Mouse (Mus musculus) embryonic facial prominence, embryonic 14.5 days (tissue): ENCODE data around the gene Per2. TPM values are rescaled to one million over a fixed set of nuclear protein-coding genes. Genes with fewer than 3 reads are reported as not detected.

Experiments used
- ATAC-seq: fragments of 200-750 bp; cut with Nextera tagmentation; 2 replicates; pipeline ENCODE4 v1.8.0; 2017; ENCODE audit warnings: low read depth, moderate number of reproducible peaks, moderate TSS enrichment
- DNase-seq: peaks from one replicate; pipeline ENCODE4 v3.0.0-alpha.2; 2015; ENCODE audit warnings: low spot score
- H3K27ac ChIP-seq: fragments of 300-500 bp; sonication (generic); replicated peaks from 2 replicates; pipeline ENCODE4 v1.5.1; 2014; ENCODE audit warnings: low read depth, mild to moderate bottlenecking, low read length, moderate library complexity
- H3K27me3 ChIP-seq: fragments of 300-500 bp; sonication (generic); replicated peaks from 2 replicates; pipeline ENCODE4 v1.6.1; 2014; ENCODE audit warnings: low read length; ENCODE audit not compliant: control insufficient read depth, insufficient read depth
- H3K36me3 ChIP-seq: fragments of 300-500 bp; sonication (generic); 2 replicates; pipeline ENCODE4 v1.6.1; 2014; ENCODE audit warnings: low read length, mixed read lengths; ENCODE audit not compliant: control insufficient read depth, insufficient read depth
- H3K4me1 ChIP-seq: fragments of 300-500 bp; sonication (generic); 2 replicates; pipeline ENCODE4 v1.6.1; 2014; ENCODE audit warnings: antibody characterized with exemption, low read length; ENCODE audit not compliant: control insufficient read depth, insufficient read depth
- H3K4me2 ChIP-seq: fragments of 300-500 bp; sonication (generic); 2 replicates; pipeline ENCODE4 v1.6.1; 2014; ENCODE audit warnings: low read depth, mild to moderate bottlenecking, low read length, moderate library complexity, mixed read lengths
- H3K4me3 ChIP-seq: fragments of 300-500 bp; sonication (generic); 2 replicates; pipeline ENCODE4 v1.5.1; 2014; ENCODE audit warnings: low read depth, mild to moderate bottlenecking, low read length
- H3K9ac ChIP-seq: fragments of 300-500 bp; sonication (generic); 2 replicates; pipeline ENCODE4 v1.6.1; 2014; ENCODE audit warnings: low read depth, mild to moderate bottlenecking, low read length, moderate library complexity, mixed read lengths
- H3K9me3 ChIP-seq: fragments of 300-500 bp; sonication (generic); 2 replicates; pipeline ENCODE4 v1.6.1; 2016; ENCODE audit warnings: low read length; ENCODE audit not compliant: control insufficient read depth
- WGBS: fragments of 180-500 bp; shearing (Covaris S2); extraction: QIAGEN DNeasy Blood & Tissue Kit; methylation state at CpG from one replicate; pipeline ENCODE4 v1.1.7; 2014; 5-methylcytosine and 5-hydroxymethylcytosine counted together
- polyA plus RNA-seq: library from polyadenylated mRNA; unstranded; fragments of >200 nt; fragmentation: Nextera tagmentation; extraction: Ambion mirVana; gene quantifications from 2 replicates; pipeline ENCODE4 v1.2.1, GENCODE M21; 2014

Per2 gene
- polyA plus RNA-seq, 1 experiment from 2014 or later, result 4.7 TPM

DNA sequence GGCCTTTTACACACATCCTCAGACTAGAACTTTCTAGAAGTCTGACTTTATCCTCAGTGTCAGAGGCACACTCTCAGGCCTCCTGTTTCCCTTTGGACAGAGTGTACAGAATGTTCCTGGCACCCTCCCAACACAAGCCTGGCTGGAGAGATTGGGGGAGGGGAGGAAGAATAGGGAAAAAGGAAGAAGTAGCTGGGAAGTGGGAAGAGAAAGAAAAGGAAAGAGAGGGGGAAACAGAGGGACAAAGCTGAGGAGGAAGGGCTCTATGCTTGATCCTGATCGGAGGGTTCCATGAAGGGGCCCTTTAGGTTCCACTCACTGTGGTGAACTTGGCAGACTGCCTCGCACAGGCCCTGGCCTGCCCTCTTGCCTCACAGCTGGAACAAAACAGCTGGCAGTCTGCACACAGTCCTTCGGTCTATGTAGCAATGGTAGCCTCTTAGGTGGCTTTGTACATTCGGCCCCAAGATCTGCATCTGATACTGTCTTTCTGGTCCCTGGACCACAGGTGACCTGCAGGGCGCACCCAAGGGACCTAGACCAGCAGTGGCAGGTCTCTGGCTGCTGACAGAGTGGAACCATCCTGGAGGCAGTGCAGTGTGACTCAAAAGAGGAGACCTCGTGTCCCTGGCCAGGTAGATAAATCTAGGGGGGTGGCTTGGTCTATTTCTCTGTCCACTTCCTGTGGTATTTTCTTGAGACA lies 22.6 kb downstream of the Per2 start:
- WGBS, result 60% methylated on average over 6 of the region's 6 CpGs
- ATAC-seq (peak; percentile 86), DNase-seq (peak; percentile 84)
- Histone ChIP-seq H3K36me3 (peaks cover 17% of the 10 kb centered on the region; the same call in 1 of the 2 replicates), H3K4me1 (peaks cover 10% of the 10 kb centered on the region), H3K27ac (peak overlapping the region; percentile 36; the same call in 1 of the 2 replicates), H3K4me2 (no peak overlapping the region), H3K4me3 (no peak overlapping the region), H3K27me3 (no peaks in the 10 kb centered on the region), H3K9me3 (no peaks in the 10 kb centered on the region), H3K9ac (no peak overlapping the region)

DNA sequence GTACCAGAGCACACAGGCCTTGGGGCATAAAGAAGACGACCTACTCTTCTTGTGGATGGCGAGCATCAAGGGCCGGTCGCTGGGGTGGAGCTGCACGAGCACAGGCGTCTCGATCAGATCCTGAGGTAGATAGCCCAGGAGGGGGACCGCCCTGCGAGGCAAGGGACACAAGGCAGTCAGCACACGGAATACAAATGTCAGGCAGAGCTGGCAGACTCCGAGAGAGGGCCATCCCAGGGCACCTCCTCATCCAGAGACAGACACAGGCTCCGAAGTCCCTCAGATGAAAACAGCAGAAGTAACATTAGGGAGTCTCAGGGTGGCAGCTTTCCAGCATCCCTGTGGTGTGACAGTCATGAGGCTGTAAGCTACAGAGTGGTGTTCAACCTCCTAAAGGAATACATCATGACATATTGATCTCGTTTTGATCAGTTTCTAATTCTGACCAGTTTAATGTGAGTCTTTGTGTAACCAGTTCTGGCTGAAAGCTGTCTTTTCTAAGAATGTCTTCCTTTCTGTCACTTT lies 23.5 kb downstream of the Per2 start:
- H3K4me3 ChIP-seq, result no peak overlapping the region
- 79% methylated on average over 13 of the region's 13 CpGs for WGBS
- peaks cover 10% of the 10 kb centered on the region for H3K4me1 ChIP-seq
- no peak overlapping the region for H3K4me2 ChIP-seq
- no peaks in the 10 kb centered on the region for H3K27me3 ChIP-seq
- ATAC-seq (no peak), DNase-seq (no peak)
- no peak overlapping the region for H3K9ac ChIP-seq
- H3K27ac ChIP-seq, result peak overlapping the region; percentile 36; the same call in 1 of the 2 replicates
- peaks cover 17% of the 10 kb centered on the region; the same call in 1 of the 2 replicates for H3K36me3 ChIP-seq
- H3K9me3 ChIP-seq, result no peaks in the 10 kb centered on the region

DNA sequence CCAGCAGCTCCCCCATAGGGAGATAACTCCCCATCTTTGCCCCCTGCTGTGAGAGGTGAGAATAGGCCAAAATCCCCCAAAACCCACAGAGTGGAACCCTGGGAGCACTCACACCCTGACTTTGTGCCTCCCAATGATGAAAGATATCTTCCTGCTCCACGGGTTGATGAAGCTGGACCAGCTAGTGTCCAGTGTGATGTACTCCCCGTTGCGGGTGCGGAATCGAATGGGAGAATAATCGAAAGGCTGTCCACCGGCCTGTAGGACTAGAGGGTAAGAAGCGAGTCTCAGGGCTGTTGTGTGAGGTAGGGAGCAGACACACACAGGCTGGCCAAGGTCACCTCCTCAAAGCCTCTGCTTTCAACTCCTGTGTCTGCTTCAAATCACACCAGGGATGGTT lies 24.2 kb downstream of the Per2 start:
- no peak for ATAC-seq

DNA sequence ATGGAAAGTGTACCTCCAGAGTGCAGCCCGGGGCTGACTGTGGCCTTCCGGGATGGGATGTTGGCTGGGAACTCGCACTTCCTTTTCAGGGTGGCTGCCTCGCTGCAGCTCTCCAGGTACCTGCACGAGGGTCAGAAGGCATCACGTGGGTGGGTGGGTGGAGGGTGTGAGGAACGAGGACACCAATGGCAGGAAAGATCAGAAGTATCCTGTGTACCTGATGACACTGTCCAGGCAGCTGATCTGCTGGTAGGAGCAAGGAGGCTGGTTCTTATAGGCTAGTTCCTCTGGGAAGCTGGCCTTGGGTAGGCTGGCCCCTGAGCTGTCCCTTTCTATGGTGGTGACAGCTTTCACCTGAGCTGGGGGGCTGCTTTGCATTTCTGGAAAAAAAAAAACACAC lies 28.4 kb downstream of the Per2 start:
- Histone ChIP-seq H3K9me3 (no peaks in the 10 kb centered on the region), H3K27ac (no peak overlapping the region), H3K4me1 (no peaks in the 10 kb centered on the region), H3K27me3 (no peaks in the 10 kb centered on the region), H3K9ac (no peak overlapping the region), H3K4me3 (no peak overlapping the region), H3K36me3 (peaks cover 13% of the 10 kb centered on the region; the same call in 1 of the 2 replicates), H3K4me2 (no peak overlapping the region)
- ATAC-seq (no peak), DNase-seq (no peak)
- 81% methylated on average over 7 of the region's 7 CpGs for WGBS

More for the DNA sequence above, 24.2 kb downstream of the Per2 start:
- Histone ChIP-seq H3K9me3 (no peaks in the 10 kb centered on the region), H3K4me3 (no peak overlapping the region), H3K27ac (no peak overlapping the region), H3K36me3 (0 out of 2 replicates have a peak, but pooled peaks cover 13% of the 10 kb centered on the region), H3K9ac (no peak overlapping the region), H3K4me1 (peaks cover 10% of the 10 kb centered on the region), H3K4me2 (no peak overlapping the region), H3K27me3 (no peaks in the 10 kb centered on the region)
- WGBS, result 93% methylated on average over 8 of the region's 8 CpGs
- no peak for DNase-seq

DNA sequence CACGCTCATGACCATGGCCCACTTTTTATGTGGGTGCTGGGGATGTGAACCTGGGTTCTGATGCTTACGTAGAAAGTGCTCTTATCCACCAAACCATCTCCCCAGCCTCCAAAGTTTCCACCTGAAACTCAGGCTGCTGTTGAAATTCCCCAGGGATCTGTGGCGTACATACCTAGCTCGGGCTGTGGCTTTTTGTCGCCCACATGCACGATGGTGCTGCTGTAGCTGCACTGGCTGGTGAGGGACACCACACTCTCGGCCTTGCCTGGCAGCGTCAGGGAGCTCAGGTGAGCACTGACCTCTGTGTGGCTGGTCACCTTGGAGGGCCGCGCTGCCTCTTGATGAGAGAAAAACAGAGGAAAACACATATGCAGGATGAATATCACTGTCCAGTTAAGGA lies 29.9 kb downstream of the Per2 start:
- Histone ChIP-seq H3K9me3 (no peaks in the 10 kb centered on the region), H3K4me1 (no peaks in the 10 kb centered on the region), H3K36me3 (peaks cover 13% of the 10 kb centered on the region; the same call in 1 of the 2 replicates), H3K9ac (0 out of 2 replicates have a peak overlapping the region, but pooled peaks have one; percentile 34), H3K27me3 (no peaks in the 10 kb centered on the region), H3K27ac (no peak overlapping the region), H3K4me3 (no peak overlapping the region), H3K4me2 (no peak overlapping the region)
- 89% methylated on average over 10 of the region's 10 CpGs for WGBS
- DNase-seq (no peak), ATAC-seq (no peak)

DNA sequence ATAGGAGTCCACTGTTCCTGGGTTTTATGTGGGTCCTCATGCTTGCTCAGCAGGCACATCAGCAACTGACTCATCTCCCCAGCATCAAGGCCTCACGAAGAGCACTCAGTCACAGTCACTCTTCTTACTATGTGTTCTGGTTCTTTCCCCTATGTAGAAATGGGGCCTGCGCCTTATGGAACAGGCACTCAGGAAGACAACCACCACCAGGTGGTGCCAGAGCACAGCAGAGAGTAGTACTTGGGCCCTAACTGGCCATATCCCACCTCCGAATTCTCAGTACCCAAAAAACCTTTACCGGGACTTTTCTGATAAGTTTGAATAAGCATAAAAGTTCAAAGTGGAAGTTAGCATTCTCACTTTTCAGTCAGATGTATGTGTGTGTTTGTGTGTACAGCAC lies 30.5 kb downstream of the Per2 start:
- H3K9me3 ChIP-seq, result no peaks in the 10 kb centered on the region
- no peak overlapping the region for H3K4me2 ChIP-seq
- WGBS, result 28% methylated on average over 4 of the region's 4 CpGs
- H3K4me3 ChIP-seq, result no peak overlapping the region
- H3K36me3 ChIP-seq, result peaks cover 13% of the 10 kb centered on the region; the same call in 1 of the 2 replicates
- DNase-seq (peak; percentile 91), ATAC-seq (peak; percentile 86)
- H3K27me3 ChIP-seq, result no peaks in the 10 kb centered on the region
- H3K27ac ChIP-seq, result no peak overlapping the region
- no peak overlapping the region for H3K9ac ChIP-seq
- H3K4me1 ChIP-seq, result no peaks in the 10 kb centered on the region

DNA sequence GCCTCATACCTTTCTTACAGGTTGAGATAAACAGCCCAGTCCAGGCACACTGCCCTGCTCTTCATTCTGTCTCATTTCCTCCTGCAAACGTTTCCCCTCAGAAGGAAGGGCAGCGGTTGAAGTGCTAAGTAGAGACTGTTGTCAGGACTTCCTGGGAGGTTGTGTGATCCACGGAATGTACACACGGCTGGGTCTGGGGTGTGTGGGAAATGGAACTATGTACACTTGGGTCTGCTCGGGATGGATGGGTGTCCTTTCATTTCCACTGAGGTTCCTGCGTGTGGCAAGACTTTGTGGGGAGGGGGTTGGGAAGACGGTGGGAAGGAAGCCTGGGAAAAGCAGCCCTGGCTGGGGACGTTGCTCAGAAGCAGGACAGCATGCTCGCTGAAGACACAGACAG lies 32.7 kb downstream of the Per2 start:
- 83% methylated on average over 9 of the region's 9 CpGs for WGBS
- no peak overlapping the region for H3K9ac ChIP-seq
- H3K4me2 ChIP-seq, result no peak overlapping the region
- ATAC-seq, result no peak
- no peak overlapping the region for H3K27ac ChIP-seq
- peaks cover 3% of the 10 kb centered on the region; the same call in 1 of the 2 replicates for H3K36me3 ChIP-seq
- H3K9me3 ChIP-seq, result no peaks in the 10 kb centered on the region
- no peak overlapping the region for H3K4me3 ChIP-seq
- DNase-seq, result no peak
- H3K27me3 ChIP-seq, result no peaks in the 10 kb centered on the region
- H3K4me1 ChIP-seq, result no peaks in the 10 kb centered on the region

DNA sequence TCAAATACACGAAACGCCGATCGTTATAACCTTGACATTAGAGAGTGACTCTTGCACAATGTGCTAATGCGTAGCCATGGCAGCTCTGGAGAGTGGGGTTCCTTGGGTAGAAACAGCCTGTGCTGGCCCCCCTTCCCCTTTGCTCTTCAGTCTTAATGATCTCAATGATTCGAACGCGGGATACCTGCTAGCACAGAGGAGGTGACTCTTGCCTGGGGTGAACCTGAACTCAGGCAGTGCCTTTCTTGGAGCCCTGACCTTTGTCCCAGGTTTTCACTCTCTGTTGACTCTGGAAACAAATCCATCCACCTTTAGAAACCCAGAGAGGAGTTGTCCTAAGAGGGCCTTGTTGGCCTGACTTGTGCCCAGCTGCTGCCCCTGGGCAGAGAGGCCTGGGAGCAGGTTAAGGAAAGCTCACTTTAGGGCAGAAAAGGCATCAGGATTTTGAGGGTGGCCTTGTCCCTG lies 38.5 kb downstream of the Per2 start:
- Histone ChIP-seq H3K27ac (no peak overlapping the region), H3K9ac (no peak overlapping the region), H3K4me3 (no peak overlapping the region), H3K4me1 (no peaks in the 10 kb centered on the region), H3K9me3 (no peaks in the 10 kb centered on the region), H3K27me3 (no peaks in the 10 kb centered on the region), H3K36me3 (0 out of 2 replicates have a peak, but pooled peaks cover 4% of the 10 kb centered on the region), H3K4me2 (no peak overlapping the region)
- no peak for ATAC-seq
- no peak for DNase-seq
- WGBS, result 92% methylated on average over 8 of the region's 8 CpGs
